Comparison of ENCODE assay signal across 12 mouse cellular contexts in genomic region chr7:79386422-79387133, GRCm38 (mm10). TPM values are rescaled to one million over a fixed set of nuclear protein-coding genes. Genes with fewer than 3 reads are reported as not detected.
DNase-seq lines count a peak whose midpoint lies in the region; ATAC-seq lines count a peak whose summit lies in the region.
"Had no signal": no experiment of that assay in that cellular context is flagged by ENCODE, and none has a peak within 500 bp of the region (broad histone marks: within the 10 kb centered on the region; RNA-seq: fewer than 3 reads in every experiment).

TSS of gene Rlbp1 (minus strand) at chr7:79387048.

- H3K27ac ChIP-seq in embryonic facial prominence, embryonic 12.5 days: peak within 1 kb of the TSS; percentile 46; the same call in 1 of the 2 replicates
- H3K27ac ChIP-seq in midbrain, embryonic 16.5 days (ENCODE audit: low read length): 0 out of 2 replicates have a peak within 1 kb of the TSS, but pooled peaks have one; percentile 17
- H3K27ac ChIP-seq: liver, embryonic 15.5 days had no signal

- H3K4me3 ChIP-seq in embryonic facial prominence, embryonic 12.5 days: no peak within 1 kb of the TSS
- H3K4me3 ChIP-seq in midbrain, embryonic 16.5 days (ENCODE audit: low read depth, low read length): no peak within 1 kb of the TSS
- H3K4me3 ChIP-seq: liver, embryonic 15.5 days had no signal

- intact Hi-C loops in heart, postnatal 10 days (cut with DNase I): no loop called here

- no peak for ATAC-seq in cerebellum, adult (ENCODE audit: insufficient number of reproducible peaks, low FRiP score, low TSS enrichment)
- 0 out of 2 replicates have a peak, but pooled peaks have one; percentile 14 for ATAC-seq in embryonic facial prominence, embryonic 12.5 days (ENCODE audit: insufficient number of reproducible peaks, insufficient read depth, low FRiP score, low TSS enrichment)
- ATAC-seq in midbrain, embryonic 16.5 days: peak; percentile 54; the same call in 1 of the 2 replicates
- ATAC-seq in megakaryocyte, adult 5-6 weeks (ENCODE audit: poor library complexity, severe bottlenecking): no peak

- 60% methylated on average over 16 of the region's 16 CpGs for whole genome bisulfite sequencing in embryonic facial prominence, embryonic 12.5 days
- WGBS in midbrain, embryonic 16.5 days: 47% methylated on average over 16 of the region's 16 CpGs

- no peaks in the 10 kb centered on the region for H3K9me3 ChIP-seq in embryonic facial prominence, embryonic 12.5 days
- no peaks in the 10 kb centered on the region for H3K9me3 ChIP-seq in midbrain, embryonic 16.5 days (replicated peaks; ENCODE audit: control insufficient read depth, low read length, poor library complexity, severe bottlenecking)
- H3K9me3 ChIP-seq: liver, embryonic 15.5 days had no signal

- H3K4me1 ChIP-seq in embryonic facial prominence, embryonic 12.5 days: peaks cover 13% of the 10 kb centered on the region; the same call in 1 of the 2 replicates
- peaks cover 3% of the 10 kb centered on the region for H3K4me1 ChIP-seq in midbrain, embryonic 16.5 days (ENCODE audit: control insufficient read depth, insufficient read depth, low read length)

- H3K9ac ChIP-seq in embryonic facial prominence, embryonic 12.5 days: no peak within 1 kb of the TSS
- H3K9ac ChIP-seq in midbrain, embryonic 16.5 days (ENCODE audit: low read depth, low read length): no peak within 1 kb of the TSS
- H3K9ac ChIP-seq: liver, embryonic 15.5 days had no signal

- H3K36me3 ChIP-seq in embryonic facial prominence, embryonic 12.5 days: no peaks in the 10 kb centered on the region
- no peaks in the 10 kb centered on the region for H3K36me3 ChIP-seq in midbrain, embryonic 16.5 days (ENCODE audit: control insufficient read depth, insufficient read depth, low read length)
- H3K36me3 ChIP-seq: liver, embryonic 15.5 days had no signal

- DNase-seq in cerebellum, postnatal 4 days (ENCODE audit: low spot score in 2 of 2): peak; percentile 30 to 72
- DNase-seq in layer of hippocampus, postnatal 25 days (ENCODE audit: extremely low spot score in 1 of 2, low spot score in 1 of 2): peak in 1 of 2 experiments; percentile 31
- DNase-seq in heart, postnatal 10 days: no peak
- DNase-seq in adipocyte (ENCODE audit: low spot score): no peak
- DNase-seq: heart, postnatal 4 days; thymus, adult 2 months had no signal

- no peaks in the 10 kb centered on the region for H3K27me3 ChIP-seq in embryonic facial prominence, embryonic 12.5 days
- H3K27me3 ChIP-seq in midbrain, embryonic 16.5 days (ENCODE audit: control insufficient read depth, insufficient read depth, low read depth, low read length): no peaks in the 10 kb centered on the region
- H3K27me3 ChIP-seq: liver, embryonic 15.5 days had no signal

- H3K4me2 ChIP-seq in embryonic facial prominence, embryonic 12.5 days (replicated peaks): no peak within 1 kb of the TSS
- H3K4me2 ChIP-seq in midbrain, embryonic 16.5 days (ENCODE audit: low read length): no peak within 1 kb of the TSS
- H3K4me2 ChIP-seq: liver, embryonic 15.5 days had no signal

RNA-seq across cellular contexts. Expression of gene Rlbp1, which starts in this region (rescaled TPM):
- 3.0 and 3.5 TPM in 2 replicates for polyA plus RNA-seq in embryonic facial prominence, embryonic 12.5 days (2016; fragmentation: Nextera tagmentation; extraction: Ambion mirVana)
- 10 to 100 TPM; 20.0 to 20.7 TPM for total RNA-seq in layer of hippocampus, postnatal 25 days (2021)
- polyA plus RNA-seq in midbrain, embryonic 16.5 days (2015; fragmentation: Nextera tagmentation; extraction: Ambion mirVana): 15.0 and 17.1 TPM in 2 replicates
- not detected for total RNA-seq in heart, postnatal 10 days (2021)
- not detected in 2 replicates for total RNA-seq in megakaryocyte, adult 5-6 weeks (2015)
- total RNA-seq in megakaryocyte, adult 5-6 weeks (2017): not detected in 2 replicates
- total RNA-seq: heart, postnatal 4 days; neutrophil, adult 5-6 weeks had no signal

Comparison
In these comparisons a context has a peak if more than half of its experiments do, and no peak if none do; other contexts are left out.
1. RNA of gene Rlbp1 (total RNA-seq): 20.0 to 20.7 TPM in layer of hippocampus, postnatal 25 days; not detected in heart, postnatal 10 days and not detected in megakaryocyte, adult 5-6 weeks; every median in the first group is over 10 times any median in the second.
2. DNase-seq: peak in cerebellum, postnatal 4 days (2 of 2); none in heart, postnatal 10 days (0 of 2) and adipocyte (single experiment).
3. ATAC-seq: peak in embryonic facial prominence, embryonic 12.5 days (single experiment) and midbrain, embryonic 16.5 days (single experiment); none in cerebellum, adult (single experiment) and megakaryocyte, adult 5-6 weeks (single experiment).